Mouse (Mus musculus): Measurements from ENCODE around the gene Thbs4.

Thbs4 gene

DNA sequence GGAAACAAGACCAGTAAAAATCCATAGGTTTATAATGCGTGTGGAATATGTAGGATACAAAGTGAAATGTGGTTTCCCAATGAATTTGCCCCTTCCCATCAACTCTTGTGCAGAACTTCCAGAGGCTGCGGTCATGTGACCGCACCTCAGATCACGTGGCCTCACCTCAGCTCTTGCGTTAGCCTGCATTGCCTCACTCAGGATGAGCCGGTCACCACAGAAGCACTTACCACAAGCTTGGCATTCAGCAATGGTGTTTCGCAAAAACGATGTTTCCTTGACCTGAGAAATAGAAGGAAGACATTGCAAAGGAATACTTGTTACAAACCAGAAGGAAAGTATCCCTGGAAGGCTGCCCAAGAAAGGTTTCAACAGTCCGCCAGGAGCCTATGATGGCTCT is 19.7 kb downstream of the Thbs4 start:
- no peak for TF ChIP-seq GATA4 (IDR thresholded peaks at IDR 0.05; ENCODE audit: insufficient replicate concordance, low read length)

DNA sequence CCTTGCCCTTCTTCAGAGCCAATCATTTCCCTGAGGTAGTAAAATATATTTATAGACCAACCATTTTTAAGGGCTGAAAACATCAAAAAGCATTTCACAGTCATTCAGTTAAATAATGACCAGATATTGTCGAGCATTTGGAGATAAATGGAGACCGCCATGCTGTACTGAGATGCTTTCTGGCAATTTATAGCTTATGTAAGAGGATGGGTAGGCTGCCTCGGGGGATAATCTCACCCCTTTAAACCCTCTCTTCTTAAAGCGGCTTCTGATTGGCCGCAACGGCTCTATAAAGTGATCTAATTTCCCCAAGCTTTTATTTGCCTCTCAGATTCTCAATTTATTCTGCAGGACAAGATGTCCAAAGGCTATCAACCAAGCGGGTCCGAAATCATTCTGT is 22.1 kb downstream of the Thbs4 start:
- no peak for TF ChIP-seq GATA4 (IDR thresholded peaks at IDR 0.05; ENCODE audit: insufficient replicate concordance, low read length)

DNA sequence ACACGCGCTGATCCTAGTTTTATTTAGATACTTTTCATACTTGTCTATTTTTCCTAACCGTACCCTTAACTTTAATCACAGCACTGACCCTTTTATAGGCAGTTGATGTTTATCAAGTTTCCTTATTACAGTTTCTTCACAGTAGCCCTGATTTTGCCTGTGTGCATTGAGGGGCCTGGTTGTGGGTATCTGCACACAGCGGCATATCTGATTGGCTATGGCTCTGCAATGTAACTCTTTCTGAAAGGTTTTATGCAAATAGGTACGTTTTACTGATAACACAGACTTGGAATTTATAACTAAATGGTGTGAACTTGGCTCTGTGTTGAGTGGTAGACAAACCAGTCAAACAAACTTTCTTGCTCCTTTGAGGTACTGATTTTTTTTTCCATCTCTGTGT is 23.1 kb downstream of the Thbs4 start:
- TF ChIP-seq GATA4 (IDR thresholded peaks at IDR 0.05; ENCODE audit: insufficient replicate concordance, low read length), result no peak

DNA sequence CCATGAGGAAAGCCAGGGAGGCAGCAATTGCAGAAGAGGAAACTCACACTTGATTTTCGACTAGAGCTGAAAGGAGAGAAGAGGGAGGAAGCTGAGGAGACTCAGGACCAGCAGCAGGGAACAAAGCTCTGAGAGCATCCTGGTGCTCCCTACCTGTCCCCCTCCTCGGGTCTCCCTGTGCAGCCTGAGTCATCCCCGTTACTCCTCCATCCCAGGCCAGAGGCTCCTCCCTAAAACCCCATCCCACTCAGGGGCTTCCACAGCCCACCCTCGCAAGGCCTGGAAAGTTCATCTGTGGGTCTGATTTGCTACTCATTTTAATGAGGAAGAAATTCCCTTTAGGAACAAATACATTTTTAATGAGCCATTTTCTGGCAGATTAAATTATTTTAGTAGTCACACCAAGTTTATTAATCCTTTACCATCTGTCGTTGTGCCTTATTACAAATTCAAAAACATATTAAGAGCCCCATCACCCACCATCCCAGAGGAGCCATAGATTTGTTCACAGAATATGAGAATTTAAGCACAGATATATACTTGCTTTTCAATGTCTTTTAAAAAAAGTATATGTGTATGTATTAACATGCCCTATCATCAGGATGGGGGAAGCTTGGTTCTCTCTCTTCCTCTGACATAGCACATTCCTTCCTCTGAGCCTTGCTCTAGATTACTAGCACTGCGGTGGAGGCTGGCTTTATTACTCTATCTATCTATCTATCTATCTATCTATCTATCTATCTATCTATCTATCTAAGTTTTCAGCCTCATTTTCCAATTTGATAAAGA is 29.0 kb downstream of the Thbs4 start:
- no peak for TF ChIP-seq GATA4 (IDR thresholded peaks at IDR 0.05; ENCODE audit: insufficient replicate concordance, low read length)

DNA sequence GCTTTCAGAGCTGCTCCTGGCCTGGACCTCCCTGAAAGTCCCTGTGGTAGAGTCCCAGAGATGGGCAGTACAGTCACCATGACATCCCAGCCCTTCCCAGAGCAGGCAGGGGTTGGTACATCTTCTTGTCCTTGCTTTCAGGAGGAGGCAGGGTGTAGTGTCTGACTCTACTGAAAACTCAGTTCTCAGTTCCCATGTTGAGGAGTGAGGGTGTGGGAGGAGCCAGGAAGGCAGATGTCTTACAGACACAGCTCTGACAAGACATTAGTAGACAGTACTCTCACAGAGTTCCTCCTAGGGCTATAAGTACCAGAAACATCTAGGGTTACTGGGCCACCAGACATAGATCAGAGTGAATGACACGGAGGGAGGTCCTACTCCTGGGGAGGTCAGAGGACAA is 32.3 kb downstream of the Thbs4 start:
- TF ChIP-seq GATA4 (IDR thresholded peaks at IDR 0.05; ENCODE audit: insufficient replicate concordance, low read length), result no peak

DNA sequence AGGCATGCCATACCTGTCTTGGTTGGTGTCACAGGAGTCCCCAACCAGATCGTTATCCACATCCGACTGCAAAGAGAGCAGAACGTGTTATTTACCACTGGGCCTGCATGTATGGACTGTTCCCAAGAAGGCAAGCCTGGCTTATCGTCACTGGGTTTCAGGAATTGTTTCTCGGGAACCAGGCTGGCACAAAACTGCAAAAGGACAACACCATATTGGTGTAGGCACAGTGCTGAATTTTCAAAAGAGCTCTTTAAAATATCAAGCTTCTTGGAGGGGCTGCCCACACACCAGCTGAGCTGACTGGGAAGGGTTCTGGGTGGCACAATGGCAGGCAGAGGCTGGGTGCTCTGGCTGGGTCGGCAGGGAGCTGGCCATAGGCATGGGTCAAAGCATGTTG is 34.1 kb downstream of the Thbs4 start:
- no peak for TF ChIP-seq GATA4 (IDR thresholded peaks at IDR 0.05; ENCODE audit: insufficient replicate concordance, low read length)

DNA sequence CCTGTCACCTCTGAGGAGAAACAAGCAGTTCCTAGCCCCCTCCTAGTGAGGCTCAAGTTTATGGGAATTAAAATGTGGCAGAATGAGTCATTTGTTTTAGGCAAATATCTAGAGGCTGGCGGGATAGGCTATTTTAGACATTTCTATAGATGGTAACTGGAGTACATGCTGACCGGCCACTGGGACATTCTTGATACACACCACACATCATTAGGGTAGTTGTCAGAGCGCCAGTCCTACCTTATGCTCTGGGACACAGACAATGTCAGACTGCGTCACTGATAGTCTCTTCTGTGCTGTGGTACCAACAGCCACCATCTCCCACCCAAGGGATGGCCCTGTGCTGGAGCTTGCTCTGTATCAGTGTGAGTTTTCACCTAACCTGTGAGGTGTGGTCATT is 35.5 kb downstream of the Thbs4 start:
- no peak for TF ChIP-seq GATA4 (IDR thresholded peaks at IDR 0.05; ENCODE audit: insufficient replicate concordance, low read length)

DNA sequence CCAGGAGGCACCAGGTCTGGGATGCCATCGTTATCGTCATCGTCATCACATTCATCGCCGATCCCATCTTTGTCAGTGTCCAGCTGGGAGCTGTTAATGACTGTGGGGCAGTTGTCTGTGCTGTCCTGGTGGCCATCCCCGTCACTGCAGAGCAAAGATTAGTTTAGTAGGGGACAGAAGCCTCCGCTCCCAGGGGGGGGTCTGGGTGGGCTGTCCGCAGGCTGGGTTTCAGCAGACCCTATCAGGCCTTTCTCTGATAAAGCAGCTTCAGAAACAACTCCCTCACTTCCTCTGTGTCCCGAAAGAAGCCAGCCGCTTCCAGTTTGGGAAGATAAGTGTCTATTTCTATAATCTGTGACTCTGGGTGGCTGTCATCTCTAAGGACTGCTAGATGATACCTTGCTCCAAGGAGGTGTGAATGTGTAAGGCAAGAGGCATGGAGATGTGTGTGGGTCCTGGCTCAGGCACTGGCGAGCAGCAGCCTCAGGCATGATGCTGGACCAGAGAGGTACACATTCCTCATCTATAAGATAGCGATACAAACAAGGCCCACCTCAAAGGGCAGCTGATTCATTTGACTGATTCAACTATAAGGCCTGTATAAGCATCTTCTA is 36.5 kb downstream of the Thbs4 start:
- no peak for TF ChIP-seq GATA4 (IDR thresholded peaks at IDR 0.05; ENCODE audit: insufficient replicate concordance, low read length)

DNA sequence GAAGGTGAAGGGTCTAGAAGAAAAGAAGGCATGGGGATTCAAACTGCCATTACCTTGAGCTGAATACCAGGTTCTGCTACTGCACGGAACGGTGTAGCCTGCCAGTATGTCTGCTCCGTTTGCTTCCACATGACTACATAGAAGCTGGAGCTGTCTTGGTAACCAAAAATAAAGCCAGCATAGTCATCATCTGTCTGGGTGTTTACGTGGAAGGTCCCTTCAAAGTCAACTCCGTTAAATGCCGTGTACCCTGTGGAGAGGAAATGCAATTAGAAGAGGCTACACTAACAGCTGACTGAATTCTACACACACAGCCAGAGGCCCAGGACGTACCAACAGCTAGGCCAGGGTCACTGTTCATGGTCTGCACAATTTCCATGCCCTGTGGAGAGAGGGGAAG is 39.6 kb downstream of the Thbs4 start:
- no peak for TF ChIP-seq GATA4 (IDR thresholded peaks at IDR 0.05; ENCODE audit: insufficient replicate concordance, low read length)

DNA sequence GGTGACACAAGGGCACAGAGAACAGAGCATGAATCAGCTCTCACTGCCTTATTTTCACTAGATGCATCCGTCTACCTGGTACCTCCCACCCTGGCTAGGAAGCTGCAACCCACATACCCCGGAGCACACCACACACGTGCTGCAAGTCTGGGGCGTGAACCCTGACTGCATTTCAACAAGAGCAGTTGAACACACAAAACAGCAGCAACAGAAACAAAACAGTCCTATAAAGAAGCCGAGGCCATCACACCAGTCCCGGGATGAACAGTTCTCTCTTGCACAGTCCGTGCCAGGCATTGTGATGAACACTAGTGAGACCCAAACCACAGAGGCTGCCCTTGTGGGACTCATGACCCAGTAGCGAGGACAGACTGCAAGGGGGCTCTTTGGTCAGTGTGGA is 40.9 kb downstream of the Thbs4 start:
- no peak for TF ChIP-seq GATA4 (IDR thresholded peaks at IDR 0.05; ENCODE audit: insufficient replicate concordance, low read length)

DNA sequence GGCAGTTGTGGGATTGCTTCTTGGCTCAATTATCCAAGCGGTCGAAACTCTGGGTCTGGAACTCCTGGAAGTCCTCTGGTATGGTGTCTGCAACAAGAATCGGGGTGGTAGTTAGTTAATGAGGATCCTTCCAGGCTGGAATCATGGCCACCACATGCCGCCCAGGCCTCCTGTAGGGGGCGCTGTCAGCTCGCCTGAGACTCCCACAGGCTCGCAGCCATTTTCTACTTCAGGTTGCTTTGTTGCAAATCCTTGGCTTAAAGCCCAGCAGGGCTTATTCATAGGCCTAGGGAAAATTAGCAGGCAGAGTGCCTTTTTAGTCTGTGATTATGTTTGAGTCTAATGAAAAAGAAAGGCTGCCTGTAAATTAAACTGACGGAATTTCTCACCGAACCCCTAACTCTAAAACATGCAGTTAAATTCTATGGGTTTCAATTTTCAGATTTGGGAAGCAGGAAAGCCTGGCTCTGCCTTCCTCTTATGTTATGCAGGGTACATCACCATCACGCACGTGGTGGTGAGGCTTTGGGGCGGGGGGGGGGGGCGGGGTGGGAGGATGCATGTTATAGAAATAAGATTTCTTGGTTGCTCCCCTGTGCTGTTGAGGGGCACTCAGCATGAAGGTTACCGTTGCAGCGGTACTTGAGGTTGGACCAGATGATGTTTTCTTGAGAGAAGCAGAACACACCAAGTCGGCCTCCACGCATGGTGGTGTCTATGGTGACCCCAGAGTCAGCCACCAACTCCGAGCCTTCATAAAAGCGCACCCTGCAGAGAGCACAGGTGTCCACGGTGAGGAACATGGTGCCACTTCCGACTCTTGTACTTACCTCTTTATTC is 42.7 kb downstream of the Thbs4 start:
- TF ChIP-seq GATA4 (IDR thresholded peaks at IDR 0.05; ENCODE audit: insufficient replicate concordance, low read length), result no peak

DNA sequence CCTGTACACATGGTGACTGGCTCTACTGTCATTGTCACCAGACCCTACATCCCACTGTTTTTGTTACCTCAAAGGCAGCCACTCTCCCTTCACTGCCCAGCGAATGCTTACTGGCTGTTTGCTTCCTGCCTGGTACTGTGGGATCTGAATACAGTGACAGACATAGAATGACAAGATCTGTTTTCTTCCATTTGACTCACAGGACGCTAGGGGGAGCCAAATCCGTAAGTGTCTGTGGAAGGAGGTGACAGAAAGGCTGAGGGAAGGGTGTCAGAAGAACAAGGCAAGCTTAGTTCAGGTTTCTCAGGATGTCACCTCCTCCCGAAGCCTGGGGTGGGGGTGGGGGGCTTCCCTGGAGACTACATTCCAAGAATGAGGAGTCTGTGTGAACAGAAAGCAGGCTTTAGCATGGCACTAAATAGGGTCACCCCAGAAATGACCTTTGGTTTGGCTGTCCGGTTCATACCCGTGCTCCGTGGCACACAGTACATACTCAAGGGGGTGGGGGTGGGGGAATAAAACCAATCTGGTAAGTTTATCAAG is 43.6 kb downstream of the Thbs4 start:
- TF ChIP-seq GATA4 (IDR thresholded peaks at IDR 0.05; ENCODE audit: insufficient replicate concordance, low read length), result no peak

DNA sequence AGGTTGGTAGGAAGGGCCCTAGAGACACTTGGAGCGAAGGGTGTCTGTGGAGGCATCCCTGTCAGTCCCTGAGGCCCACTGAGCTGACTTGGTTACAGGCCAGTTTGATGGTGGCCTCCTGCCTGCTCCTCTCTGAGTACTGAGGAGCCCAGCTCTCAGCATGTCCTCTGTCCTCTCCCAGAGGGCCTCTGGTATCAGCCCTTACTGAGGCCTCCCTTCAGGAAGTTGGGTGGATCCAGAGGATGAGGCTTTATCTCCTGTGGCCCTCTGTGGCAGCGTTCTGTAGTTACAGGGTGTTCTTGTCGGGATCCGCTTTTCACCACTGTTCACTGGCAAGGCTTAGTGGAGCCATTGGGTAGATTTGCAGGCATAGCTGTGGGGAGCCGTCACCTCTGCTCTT is 51.3 kb downstream of the Thbs4 start:
- no peak for TF ChIP-seq GATA4 (IDR thresholded peaks at IDR 0.05; ENCODE audit: insufficient replicate concordance, low read length)

DNA sequence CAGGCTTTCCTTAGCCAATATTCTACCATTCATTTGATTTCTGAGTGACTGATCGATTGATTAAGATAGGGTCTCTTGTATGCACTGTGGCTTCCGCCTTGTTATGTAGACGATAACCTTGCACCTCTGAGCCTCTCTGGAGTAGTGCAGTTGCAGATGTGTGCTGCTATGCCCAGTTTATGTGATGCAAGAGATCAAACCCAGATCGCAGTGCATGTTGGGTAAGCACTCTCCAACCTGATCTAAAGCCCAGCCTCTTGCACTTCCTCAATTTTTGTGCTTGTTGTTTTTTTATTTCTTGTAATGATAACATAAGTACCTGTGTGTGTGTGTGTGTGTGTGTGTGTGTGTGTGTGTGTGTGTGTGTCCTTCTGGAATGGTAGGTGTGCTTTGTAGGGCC is 51.7 kb downstream of the Thbs4 start:
- no peak for TF ChIP-seq GATA4 (IDR thresholded peaks at IDR 0.05; ENCODE audit: insufficient replicate concordance, low read length)

DNA sequence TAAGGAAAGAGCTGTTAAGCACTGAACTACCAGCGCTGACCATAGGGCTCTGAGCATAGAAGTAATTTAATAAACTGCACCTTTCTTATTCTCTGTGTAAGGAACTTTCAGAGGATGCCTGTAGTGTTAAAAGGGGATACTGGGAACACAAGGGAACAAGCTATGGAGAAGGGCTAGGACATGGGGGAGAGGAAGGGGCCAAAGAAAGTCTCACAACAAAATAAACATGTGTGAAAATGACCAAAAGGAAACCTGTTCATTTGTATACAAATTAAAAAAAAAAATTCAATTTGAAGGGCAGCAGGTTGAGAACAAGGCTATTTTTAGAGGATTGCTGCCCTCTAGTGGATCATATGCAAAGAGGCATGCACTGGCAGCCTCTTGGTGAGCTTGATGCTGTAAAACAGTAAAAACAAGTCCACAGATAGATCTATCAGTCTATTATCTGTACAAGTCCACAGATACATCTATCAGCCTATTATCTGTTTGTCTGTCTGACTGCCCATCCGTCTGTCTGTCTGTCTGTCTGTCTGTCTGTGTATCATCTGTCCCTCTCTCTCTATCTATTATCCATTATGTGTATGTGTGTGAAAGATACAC is 53.8 kb downstream of the Thbs4 start:
- TF ChIP-seq GATA4 (IDR thresholded peaks at IDR 0.05; ENCODE audit: insufficient replicate concordance, low read length), result no peak

Measured in liver, adult (tissue).